Mouse (Mus musculus) liver, adult 2 months (tissue): ENCODE measurements around the gene Plaur. TPM values are rescaled to one million over a fixed set of nuclear protein-coding genes. Genes with fewer than 3 reads are reported as not detected.

Experiments used
- DNase-seq: peaks from one replicate; pipeline ENCODE4 v3.0.0-alpha.2; 2011; ENCODE audit warnings: low read depth, low spot score; ENCODE audit errors: extremely low read depth
- H3K27ac ChIP-seq: fragments of 200-500 bp; replicated peaks from 2 replicates; pipeline ENCODE4 v1.5.1; 2012; ENCODE audit warnings: low read depth, mild to moderate bottlenecking, control low read depth, inconsistent platforms, low read length; ENCODE audit not compliant: insufficient read depth
- H3K27me3 ChIP-seq: fragments of 200-500 bp; 2 replicates; pipeline ENCODE4 v1.6.1; 2012; ENCODE audit warnings: mild to moderate bottlenecking, moderate library complexity, low read length, inconsistent platforms; ENCODE audit not compliant: control insufficient read depth, insufficient read depth
- H3K36me3 ChIP-seq: fragments of 200-500 bp; 2 replicates; pipeline ENCODE4 v1.6.1; 2012; ENCODE audit warnings: low read length, inconsistent platforms; ENCODE audit not compliant: control insufficient read depth, insufficient read depth
- H3K4me1 ChIP-seq: fragments of 200-500 bp; 2 replicates; pipeline ENCODE4 v1.6.1; 2011; ENCODE audit warnings: low read length; ENCODE audit not compliant: control insufficient read depth, insufficient read depth
- H3K4me3 ChIP-seq: fragments of 200-500 bp; 2 replicates; pipeline ENCODE4 v1.5.1; 2011; ENCODE audit warnings: low read depth, mild to moderate bottlenecking, control low read depth, low read length, moderate library complexity; ENCODE audit not compliant: insufficient read depth
- H3K79me2 ChIP-seq: fragments of 200-500 bp; 2 replicates; pipeline ENCODE4 v1.6.1; 2012; ENCODE audit warnings: inconsistent platforms, mild to moderate bottlenecking, low read length, moderate library complexity; ENCODE audit not compliant: control insufficient read depth, insufficient read depth
- H3K9ac ChIP-seq: fragments of 200-500 bp; 2 replicates; pipeline ENCODE4 v1.6.1; 2012; ENCODE audit warnings: low read depth, mild to moderate bottlenecking, control low read depth, inconsistent platforms, low read length
- CTCF ChIP-seq: fragments of 200-500 bp; IDR thresholded peaks from 2 replicates; pipeline ENCODE4 v1.5.1; 2011; ENCODE audit warnings: low read depth, low read length, control low read depth
- POLR2A ChIP-seq: fragments of 200-500 bp; IDR thresholded peaks from 2 replicates; pipeline ENCODE4 v1.6.1; 2011; ENCODE audit warnings: low read length, control low read depth; ENCODE audit not compliant: insufficient read depth; ENCODE audit errors: extremely low read depth
- WGBS: fragments of 180-500 bp; shearing (Covaris S2); methylation state at CpG from one replicate; pipeline ENCODE4 v1.1.7; 2018; 5-methylcytosine and 5-hydroxymethylcytosine counted together
- polyA plus RNA-seq: library from polyadenylated mRNA; depleted of rRNA; stranded (reverse); fragments of >200 nt; gene quantifications from 2 replicates; pipeline ENCODE4 v1.2.3, GENCODE M21; 2012
- total RNA-seq: library from RNA; depleted of rRNA; stranded (reverse); fragments of >200 nt; gene quantifications from 2 replicates; pipeline ENCODE4 v1.2.3, GENCODE M21; 2014

Plaur gene
- total and polyA plus RNA-seq, 2 experiments, result 0.18 to 0.97 TPM

GRCm38 (mm10) chr7:24448782-24449517 is 13.3 kb upstream of the Plaur start:
- Histone ChIP-seq H3K36me3 (no peaks in the 10 kb centered on the region), H3K27me3 (no peaks in the 10 kb centered on the region), H3K27ac (no peak overlapping the region), H3K4me3 (no peak overlapping the region), H3K4me1 (no peaks in the 10 kb centered on the region), H3K79me2 (no peaks in the 10 kb centered on the region), H3K9ac (no peak overlapping the region)
- 57% methylated on average over 14 of the region's 14 CpGs for WGBS
- TF ChIP-seq POLR2A (no peak), CTCF (no peak)
- no peak for DNase-seq

- no peaks in the 10 kb centered on the region for H3K27me3 ChIP-seq
- no peaks in the 10 kb centered on the region for H3K4me1 ChIP-seq
- H3K79me2 ChIP-seq, result no peaks in the 10 kb centered on the region
- H3K27ac ChIP-seq, result no peak overlapping the region
- H3K9ac ChIP-seq, result no peak overlapping the region
- DNase-seq, result no peak
- H3K4me3 ChIP-seq, result no peak overlapping the region
- WGBS, result 60% methylated on average over 9 of the region's 9 CpGs
- H3K36me3 ChIP-seq, result no peaks in the 10 kb centered on the region
- TF ChIP-seq CTCF (no peak), POLR2A (no peak)
Observed at GRCm38 (mm10) chr7:24450585-24451017, 11.7 kb upstream of the Plaur start.

- 65% methylated on average over 9 of the region's 9 CpGs for WGBS
- H3K27ac ChIP-seq, result no peak within 1 kb of the TSS
- no peak for TF ChIP-seq POLR2A
- no peak for TF ChIP-seq CTCF
- no peaks in the 10 kb centered on the region for H3K4me1 ChIP-seq
- no peak within 1 kb of the TSS for H3K9ac ChIP-seq
- H3K27me3 ChIP-seq, result no peaks in the 10 kb centered on the region
- H3K79me2 ChIP-seq, result no peaks in the 10 kb centered on the region
- DNase-seq, result no peak
- H3K4me3 ChIP-seq, result no peak within 1 kb of the TSS
- H3K36me3 ChIP-seq, result no peaks in the 10 kb centered on the region
Observed at GRCm38 (mm10) chr7:24451855-24452311, 10.4 kb upstream of the Plaur start, which contains the start of gene Irgc1. Gene Irgc1, minus strand, starts transcription at chr7:24452297.

- WGBS, result 64% methylated on average over 2 of the region's 2 CpGs
- Histone ChIP-seq H3K4me1 (no peaks in the 10 kb centered on the region), H3K27ac (no peak overlapping the region), H3K36me3 (no peaks in the 10 kb centered on the region), H3K4me3 (no peak overlapping the region), H3K27me3 (no peaks in the 10 kb centered on the region), H3K79me2 (no peaks in the 10 kb centered on the region), H3K9ac (no peak overlapping the region)
- no peak for TF ChIP-seq CTCF
- no peak for TF ChIP-seq POLR2A
- no peak for DNase-seq
Observed at GRCm38 (mm10) chr7:24454199-24454598, 8.1 kb upstream of the Plaur start.

GRCm38 (mm10) chr7:24455726-24456125 is 6.6 kb upstream of the Plaur start:
- Histone ChIP-seq H3K36me3 (no peaks in the 10 kb centered on the region), H3K4me3 (no peak overlapping the region), H3K27me3 (no peaks in the 10 kb centered on the region), H3K9ac (no peak overlapping the region), H3K27ac (no peak overlapping the region), H3K4me1 (no peaks in the 10 kb centered on the region), H3K79me2 (no peaks in the 10 kb centered on the region)
- WGBS, result 64% methylated on average over 5 of the region's 5 CpGs
- TF ChIP-seq POLR2A (no peak), CTCF (no peak)
- no peak for DNase-seq

GRCm38 (mm10) chr7:24457726-24458370 is 4.4 kb upstream of the Plaur start:
- Histone ChIP-seq H3K79me2 (no peaks in the 10 kb centered on the region), H3K27me3 (no peaks in the 10 kb centered on the region), H3K36me3 (no peaks in the 10 kb centered on the region), H3K9ac (no peak overlapping the region), H3K27ac (no peak overlapping the region), H3K4me3 (no peak overlapping the region), H3K4me1 (no peaks in the 10 kb centered on the region)
- 77% methylated on average over 10 of the region's 10 CpGs for WGBS
- DNase-seq, result no peak
- TF ChIP-seq POLR2A, result no peak
